Mouse (Mus musculus) C2C12 (cell line): ENCODE measurements around the gene Tubg2. TPM values are rescaled to one million over a fixed set of nuclear protein-coding genes. Genes with fewer than 3 reads are reported as not detected.

ENCODE experiments used
- H3K27me3 ChIP-seq: one replicate; pipeline ENCODE4 v1.6.1; 2011; ENCODE audit not compliant: control insufficient read depth, insufficient read depth, insufficient read length
- H3K36me3 ChIP-seq: one replicate; pipeline ENCODE4 v1.6.1; 2011; ENCODE audit not compliant: control insufficient read depth, insufficient read depth
- H3K4me3 ChIP-seq: one replicate; pipeline ENCODE4 v1.5.1; 2011; ENCODE audit warnings: mild to moderate bottlenecking, control low read depth; ENCODE audit not compliant: poor library complexity, insufficient read depth, severe bottlenecking
- H3K79me2 ChIP-seq: one replicate; pipeline ENCODE4 v1.6.1; 2011; ENCODE audit not compliant: control insufficient read depth, insufficient read depth
- H3K79me3 ChIP-seq: one replicate; pipeline ENCODE4 v1.6.1; 2011; ENCODE audit warnings: low read depth, control low read depth
- H3ac ChIP-seq: one replicate; pipeline ENCODE3; 2011; ENCODE audit warnings: low read depth; ENCODE audit not compliant: control insufficient read depth, insufficient read length
- CEBPB ChIP-seq: IDR thresholded peaks from one replicate; pipeline ENCODE4 v1.6.1; 2011; ENCODE audit warnings: low read depth, mild to moderate bottlenecking, control low read depth, moderate library complexity
- CTCF ChIP-seq: IDR thresholded peaks from one replicate; pipeline ENCODE4 v1.5.1; 2011; ENCODE audit not compliant: control insufficient read depth, insufficient read depth, insufficient read length
- FOSL1 ChIP-seq: IDR thresholded peaks from one replicate; pipeline ENCODE4 v1.8.0; 2011; ENCODE audit warnings: mild to moderate bottlenecking, low read length; ENCODE audit not compliant: poor library complexity, insufficient read depth, severe bottlenecking
- MAX ChIP-seq: IDR thresholded peaks from one replicate; pipeline ENCODE4 v1.6.1; 2011; ENCODE audit warnings: mild to moderate bottlenecking, control low read depth
- MYOD1 ChIP-seq: IDR thresholded peaks from one replicate; pipeline ENCODE4 v1.6.1; 2011; ENCODE audit warnings: low read depth; ENCODE audit not compliant: control insufficient read depth, insufficient read length
- MYOG ChIP-seq: IDR thresholded peaks from one replicate; pipeline ENCODE4 v1.6.1; 2011; ENCODE audit not compliant: control insufficient read depth, insufficient read length; ENCODE audit errors: extremely low read depth
- USF1 ChIP-seq: IDR thresholded peaks from one replicate; pipeline ENCODE4 v1.6.1; 2011; ENCODE audit warnings: low read depth, mild to moderate bottlenecking, control low read depth, moderate library complexity
- polyA plus RNA-seq: library from polyadenylated mRNA; unstranded; fragments of >200 nt; fragmentation: generic; extraction: Trizol; gene quantifications from one replicate; pipeline ENCODE4 v1.2.1, GENCODE M21; 2012; ENCODE audit warnings: missing spikeins

Gene Tubg2
- polyA plus RNA-seq, 1 experiment = 0.13 TPM

GRCm38 (mm10) chr11:101133037-101133436 lies 22.7 kb upstream of the Tubg2 start:
- H3K79me3 ChIP-seq = no peaks in the 10 kb centered on the region
- no peaks in the 10 kb centered on the region for H3K27me3 ChIP-seq
- TF ChIP-seq MYOG (no peak), CTCF (no peak), FOSL1 (no peak), CEBPB (no peak), MYOD1 (no peak), MAX (no peak), USF1 (no peak)
- H3K4me3 ChIP-seq = no peak overlapping the region
- no peaks in the 10 kb centered on the region for H3K79me2 ChIP-seq
- H3K36me3 ChIP-seq = no peaks in the 10 kb centered on the region
- no peak overlapping the region for H3ac ChIP-seq

DNA sequence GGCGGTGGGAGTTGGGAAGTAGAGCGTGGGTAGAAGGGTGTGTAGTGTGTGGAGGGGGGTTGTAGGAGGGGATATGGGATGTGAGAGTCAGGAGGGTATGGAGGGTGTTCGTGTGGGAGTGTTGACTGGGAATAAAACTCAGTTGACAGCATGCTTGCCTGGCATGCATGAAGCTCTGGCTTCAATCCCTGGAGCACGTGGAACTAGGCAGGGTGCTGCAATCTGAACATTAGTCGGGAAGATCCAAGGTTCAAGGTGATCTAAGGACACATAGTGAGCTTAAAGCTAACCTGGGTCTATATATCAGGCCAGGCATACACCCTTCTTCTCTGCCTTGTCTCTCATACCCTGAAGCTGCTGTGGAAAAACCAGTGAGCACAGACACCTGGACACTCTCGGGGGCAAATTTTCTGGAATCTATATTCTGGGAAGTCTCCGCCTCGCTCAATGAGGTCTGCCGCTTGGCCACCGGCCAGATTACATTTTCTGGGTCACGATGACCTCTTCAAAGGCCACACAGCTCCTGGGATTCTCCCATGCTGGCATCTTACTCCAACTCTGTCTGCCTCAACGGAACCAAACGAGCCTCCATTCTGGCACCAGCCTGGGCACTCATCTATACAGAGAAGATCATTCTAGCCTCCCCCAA lies 21.4 kb upstream of the Tubg2 start:
- no peak for TF ChIP-seq FOSL1
- no peak for TF ChIP-seq MAX
- TF ChIP-seq CTCF = no peak
- no peak for TF ChIP-seq USF1
- no peak for TF ChIP-seq MYOD1
- no peak for TF ChIP-seq MYOG
- TF ChIP-seq CEBPB = no peak
- Histone ChIP-seq H3K36me3 (no peaks in the 10 kb centered on the region), H3K4me3 (no peak overlapping the region), H3ac (no peak overlapping the region), H3K79me2 (no peaks in the 10 kb centered on the region), H3K27me3 (no peaks in the 10 kb centered on the region), H3K79me3 (no peaks in the 10 kb centered on the region)

- TF ChIP-seq USF1 = no peak
- TF ChIP-seq FOSL1 = no peak
- TF ChIP-seq CTCF = no peak
- no peak for TF ChIP-seq MYOG
- TF ChIP-seq MAX = no peak
- TF ChIP-seq MYOD1 = no peak
- TF ChIP-seq CEBPB = no peak
- Histone ChIP-seq H3K4me3 (no peak overlapping the region), H3K27me3 (no peaks in the 10 kb centered on the region), H3K79me2 (no peaks in the 10 kb centered on the region), H3K79me3 (no peaks in the 10 kb centered on the region), H3ac (no peak overlapping the region), H3K36me3 (no peaks in the 10 kb centered on the region)
These were observed 18.7 kb upstream of the Tubg2 start for GRCm38 (mm10) chr11:101137000-101137399.

- Histone ChIP-seq H3K36me3 (no peaks in the 10 kb centered on the region), H3K27me3 (no peaks in the 10 kb centered on the region), H3K4me3 (no peak overlapping the region), H3ac (no peak overlapping the region), H3K79me3 (no peaks in the 10 kb centered on the region), H3K79me2 (no peaks in the 10 kb centered on the region)
- TF ChIP-seq MYOD1 (no peak), USF1 (no peak), CEBPB (no peak), MAX (no peak), FOSL1 (no peak), MYOG (no peak), CTCF (no peak)
These were observed 17.0 kb upstream of the Tubg2 start for GRCm38 (mm10) chr11:101138536-101139181.

DNA sequence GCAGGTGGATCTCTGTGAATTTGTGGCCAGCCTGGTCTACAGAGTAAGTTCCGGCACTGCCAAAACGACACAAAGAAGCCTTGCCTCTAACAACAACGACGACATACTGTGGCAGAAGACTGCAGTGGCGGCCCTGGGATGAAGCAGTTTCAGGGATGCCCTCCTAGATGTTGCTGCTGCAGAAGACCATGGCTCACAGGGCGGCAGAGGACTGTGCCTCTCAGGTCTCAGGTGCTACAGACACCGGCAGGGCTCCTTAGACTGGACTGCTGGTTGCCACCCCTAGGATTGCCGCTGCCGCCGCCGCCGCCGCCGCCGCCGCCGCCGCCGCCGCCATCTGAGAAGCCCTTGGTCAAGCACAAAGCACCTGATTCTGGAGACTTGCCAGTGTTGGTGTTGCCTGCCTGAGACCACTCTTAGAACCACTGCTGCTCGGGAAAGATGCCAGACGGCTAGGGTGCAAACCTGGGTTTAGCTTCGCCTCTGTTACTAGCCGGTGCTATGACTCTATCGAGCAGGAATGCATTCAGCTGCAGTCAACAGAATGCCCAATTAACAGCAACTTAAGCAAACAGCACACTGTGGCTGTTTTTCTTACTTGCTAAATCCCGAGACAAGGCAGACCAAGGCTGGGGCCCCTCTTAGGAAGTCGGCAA lies 15.4 kb upstream of the Tubg2 start:
- no peaks in the 10 kb centered on the region for H3K79me2 ChIP-seq
- no peaks in the 10 kb centered on the region for H3K36me3 ChIP-seq
- H3K27me3 ChIP-seq = no peaks in the 10 kb centered on the region
- H3K4me3 ChIP-seq = no peak overlapping the region
- no peaks in the 10 kb centered on the region for H3K79me3 ChIP-seq
- TF ChIP-seq CTCF (no peak), MYOG (no peak), MAX (no peak), CEBPB (no peak), FOSL1 (no peak), MYOD1 (no peak), USF1 (no peak)
- no peak overlapping the region for H3ac ChIP-seq
